Mouse (Mus musculus) MEL (cell line): ENCODE results near the gene Gm28305. TPM values are rescaled to one million over a fixed set of nuclear protein-coding genes. Genes with fewer than 3 reads are reported as not detected.

Experiments used
- DNase-seq: peaks from one replicate; pipeline ENCODE4 v3.0.0; 2011; ENCODE audit warnings: low read depth, low spot score
- H3K27ac ChIP-seq: 2 replicates; pipeline ENCODE4 v1.5.1; 2012; ENCODE audit warnings: low read depth, mild to moderate bottlenecking, control low read depth, low read length, moderate library complexity; ENCODE audit not compliant: control insufficient read depth
- H3K27me3 ChIP-seq, 2 experiments: fragments of 150-350 bp in 1 of 2; sonication (generic) in 1 of 2; 2 replicates each; pipeline ENCODE4 v1.6.1; 2012; ENCODE audit warnings: low read length in 2 of 2, mild to moderate bottlenecking in 2 of 2, improper control_type of control experiment in 1 of 2, moderate library complexity in 1 of 2; ENCODE audit not compliant: insufficient read depth in 2 of 2, control insufficient read depth in 1 of 2
- H3K36me3 ChIP-seq, 2 experiments: 2 replicates each; pipeline ENCODE4 v1.6.1; 2012 to 2014; ENCODE audit warnings: low read length in 2 of 2, improper control_type of control experiment in 1 of 2, inconsistent platforms in 1 of 2, mild to moderate bottlenecking in 1 of 2; ENCODE audit not compliant: insufficient read depth in 2 of 2, control insufficient read depth in 1 of 2
- H3K4me1 ChIP-seq, 2 experiments: fragments of 150-350 bp in 1 of 2; sonication (generic) in 1 of 2; 2 replicates each; pipeline ENCODE4 v1.6.1; 2012; ENCODE audit warnings: low read length in 2 of 2, improper control_type of control experiment in 1 of 2, mild to moderate bottlenecking in 1 of 2; ENCODE audit not compliant: insufficient read depth in 2 of 2, control insufficient read depth in 1 of 2
- H3K4me3 ChIP-seq, 2 experiments: fragments of 150-350 bp in 1 of 2; sonication (generic) in 1 of 2; 2 replicates each; pipeline ENCODE4 v1.5.1; 2012; ENCODE audit warnings: low read depth in 2 of 2, low read length in 2 of 2, mild to moderate bottlenecking in 2 of 2, moderate library complexity in 2 of 2, control low read depth in 1 of 2, improper control_type of control experiment in 1 of 2; ENCODE audit not compliant: control insufficient read depth in 1 of 2, insufficient read depth in 1 of 2
- H3K79me2 ChIP-seq: 2 replicates; pipeline ENCODE4 v1.6.1; 2012; ENCODE audit warnings: mild to moderate bottlenecking, low read length, moderate library complexity; ENCODE audit not compliant: control insufficient read depth, poor library complexity, insufficient read depth
- H3K9ac ChIP-seq: 2 replicates; pipeline ENCODE4 v1.6.1; 2012; ENCODE audit warnings: low read depth, mild to moderate bottlenecking, control low read depth, low read length, moderate library complexity; ENCODE audit not compliant: control insufficient read depth, poor library complexity, severe bottlenecking
- H3K9me3 ChIP-seq: fragments of 150-350 bp; sonication (generic); replicated peaks from 2 replicates; pipeline ENCODE4 v1.6.1; 2012; ENCODE audit warnings: mild to moderate bottlenecking, low read length, improper control_type of control experiment, moderate library complexity; ENCODE audit not compliant: insufficient read depth
- BHLHE40 ChIP-seq: IDR thresholded peaks from 2 replicates; pipeline ENCODE4 v1.6.1; 2012; ENCODE audit warnings: low read depth, mild to moderate bottlenecking, inconsistent platforms, low read length, improper control_type of control experiment, borderline replicate concordance
- CHD2 ChIP-seq: IDR thresholded peaks from 2 replicates; pipeline ENCODE4 v1.6.1; 2011; ENCODE audit warnings: low read length, improper control_type of control experiment
- CTCF ChIP-seq, 3 experiments: IDR thresholded peaks in 2 of 3; conservative IDR thresholded peaks in 1 of 3; 2 replicates each; pipeline ENCODE4 v1.5.1; 2011 to 2012; ENCODE audit warnings: low read length in 3 of 3, low read depth in 2 of 3, mild to moderate bottlenecking in 2 of 3, improper control_type of control experiment in 1 of 3, inconsistent platforms in 1 of 3, mixed read lengths in 1 of 3, moderate library complexity in 1 of 3; ENCODE audit not compliant: control insufficient read depth in 1 of 3, insufficient read depth in 1 of 3, poor library complexity in 1 of 3, severe bottlenecking in 1 of 3
- E2F4 ChIP-seq: IDR thresholded peaks from 2 replicates; pipeline ENCODE4 v1.6.1; 2011; ENCODE audit warnings: low read depth, low read length, improper control_type of control experiment, borderline replicate concordance
- ELF1 ChIP-seq: IDR thresholded peaks from 2 replicates; pipeline ENCODE4 v1.6.1; 2014; ENCODE audit warnings: low read depth, mild to moderate bottlenecking, inconsistent platforms, low read length, improper control_type of control experiment, moderate library complexity
- EP300 ChIP-seq, 2 experiments: IDR thresholded peaks; 2 replicates each; pipeline ENCODE4 v1.6.1; 2011; ENCODE audit warnings: improper control_type of control experiment in 2 of 2, low read length in 2 of 2, low read depth in 1 of 2, mild to moderate bottlenecking in 1 of 2
- GATA1 ChIP-seq: IDR thresholded peaks from 2 replicates; pipeline ENCODE4 v1.6.1; 2011; ENCODE audit warnings: low read depth, low read length, improper control_type of control experiment
- HCFC1 ChIP-seq: IDR thresholded peaks from 2 replicates; pipeline ENCODE4 v1.6.1; 2012; ENCODE audit warnings: low read depth, mild to moderate bottlenecking, inconsistent platforms, low read length, improper control_type of control experiment, moderate library complexity
- JUND ChIP-seq: IDR thresholded peaks from 2 replicates; pipeline ENCODE4 v1.6.1; 2011; ENCODE audit warnings: low read depth, mild to moderate bottlenecking, improper control_type of control experiment, low read length
- MAFK ChIP-seq: IDR thresholded peaks from 2 replicates; pipeline ENCODE4 v1.6.1; 2011; ENCODE audit warnings: low read depth, mild to moderate bottlenecking, low read length, improper control_type of control experiment, borderline replicate concordance
- MAX ChIP-seq: IDR thresholded peaks from 2 replicates; pipeline ENCODE4 v1.6.1; 2011; ENCODE audit warnings: low read length, improper control_type of control experiment
- MAZ ChIP-seq: IDR thresholded peaks from 2 replicates; pipeline ENCODE4 v1.6.1; 2012; ENCODE audit warnings: low read depth, mild to moderate bottlenecking, inconsistent platforms, low read length, improper control_type of control experiment
- MXI1 ChIP-seq: IDR thresholded peaks from 2 replicates; pipeline ENCODE4 v1.6.1; 2011; ENCODE audit warnings: mild to moderate bottlenecking, low read depth, low read length, improper control_type of control experiment
- POLR2A ChIP-seq, 2 experiments: IDR thresholded peaks; 2 replicates each; pipeline ENCODE4 v1.6.1; 2011 to 2012; ENCODE audit warnings: low read length in 2 of 2, mild to moderate bottlenecking in 2 of 2, control low read depth in 1 of 2, improper control_type of control experiment in 1 of 2, low read depth in 1 of 2, moderate library complexity in 1 of 2; ENCODE audit not compliant: control insufficient read depth in 1 of 2, insufficient read depth in 1 of 2, poor library complexity in 1 of 2
- POLR2AphosphoS2 ChIP-seq: IDR thresholded peaks from 2 replicates; pipeline ENCODE4 v1.6.1; 2011; ENCODE audit warnings: low read length, improper control_type of control experiment
- RAD21 ChIP-seq: IDR thresholded peaks from 2 replicates; pipeline ENCODE4 v1.6.1; 2011; ENCODE audit warnings: mild to moderate bottlenecking, low read depth, low read length, improper control_type of control experiment
- SIN3A ChIP-seq: IDR thresholded peaks from 2 replicates; pipeline ENCODE4 v1.6.1; 2012; ENCODE audit warnings: low read length, improper control_type of control experiment, inconsistent platforms
- SMC3 ChIP-seq: IDR thresholded peaks from 2 replicates; pipeline ENCODE4 v1.6.1; 2011; ENCODE audit warnings: low read depth, low read length, improper control_type of control experiment
- TAL1 ChIP-seq: IDR thresholded peaks from 2 replicates; pipeline ENCODE4 v1.6.1; 2012; ENCODE audit warnings: mild to moderate bottlenecking, inconsistent platforms, low read length, moderate library complexity, mixed read lengths
- TBP ChIP-seq: IDR thresholded peaks from 2 replicates; pipeline ENCODE4 v1.8.0; 2011; ENCODE audit warnings: low read depth, low read length, improper control_type of control experiment
- TCF12 ChIP-seq: IDR thresholded peaks from 2 replicates; pipeline ENCODE4 v1.6.1; 2014; ENCODE audit warnings: low read depth, mild to moderate bottlenecking, inconsistent platforms, low read length, improper control_type of control experiment, moderate library complexity
- UBTF ChIP-seq: IDR thresholded peaks from 2 replicates; pipeline ENCODE4 v1.6.1; 2012; ENCODE audit warnings: low read depth, mild to moderate bottlenecking, inconsistent platforms, low read length, improper control_type of control experiment, moderate library complexity, borderline replicate concordance; ENCODE audit not compliant: insufficient read depth
- ZC3H11A ChIP-seq: IDR thresholded peaks from 2 replicates; pipeline ENCODE4 v1.6.1; 2012; ENCODE audit warnings: low read depth, mild to moderate bottlenecking, inconsistent platforms, low read length, improper control_type of control experiment
- ZNF384 ChIP-seq: IDR thresholded peaks from 2 replicates; pipeline ENCODE4 v1.6.1; 2012; ENCODE audit warnings: low read depth, mild to moderate bottlenecking, inconsistent platforms, low read length, improper control_type of control experiment
- polyA plus RNA-seq, 2 experiments: library from polyadenylated mRNA; stranded (reverse) in 1 of 2; unstranded in 1 of 2; fragments of >175 nt in 1 of 2; fragments of >200 nt in 1 of 2; gene quantifications; 2 replicates each; pipeline versions ENCODE4 v1.2.1 to v1.2.4; 2012; ENCODE audit warnings: low replicate concordance in 2 of 2, low read depth in 1 of 2; ENCODE audit not compliant: insufficient read length in 2 of 2, insufficient read depth in 1 of 2, missing spikeins in 1 of 2
- total RNA-seq: library from RNA; depleted of rRNA; stranded (reverse); fragments of 300-350 nt; gene quantifications from 2 replicates; pipeline ENCODE4 v1.2.3, GENCODE M21; 2012

Gene Gm28305
- total and polyA plus RNA-seq, 3 experiments: not detected

DNA sequence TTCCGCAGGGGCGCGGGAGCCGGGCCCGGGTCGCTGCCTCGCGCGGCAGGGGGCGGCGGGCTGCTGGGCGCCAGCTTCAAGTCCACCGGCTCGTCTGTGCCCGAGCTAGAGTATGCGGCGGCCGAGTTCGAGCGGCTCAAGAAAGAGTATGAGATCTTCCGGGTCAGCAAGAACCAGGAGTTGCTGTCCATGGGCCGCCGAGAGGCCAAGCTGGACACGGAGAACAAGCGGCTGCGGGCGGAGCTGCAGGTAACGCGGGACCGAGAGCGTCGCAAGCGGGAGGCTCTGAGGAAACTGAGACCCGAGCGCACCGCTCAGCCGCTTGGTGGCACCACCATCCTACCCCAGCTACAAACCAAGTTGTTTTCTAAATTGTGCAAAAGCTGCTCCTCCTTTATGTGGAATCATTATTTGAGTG, 37.5 kb upstream of the Gm28305 start:
- peak overlapping the region; percentile 62 to 65 for H3K4me3 ChIP-seq
- H3K79me2 ChIP-seq: no peaks in the 10 kb centered on the region
- no peak overlapping the region for H3K27ac ChIP-seq
- H3K27me3 ChIP-seq: no peaks in the 10 kb centered on the region
- H3K9ac ChIP-seq: peak overlapping the region; percentile 59
- TF ChIP-seq MAFK (no peak), HCFC1 (no peak), UBTF (peak; percentile 91; the same call in 1 of the 2 replicates), ZNF384 (no peak), SIN3A (peak; percentile 80; the same call in 1 of the 2 replicates), RAD21 (peak; percentile 75), SMC3 (peak; percentile 54), POLR2A (IDR thresholded peaks at IDR 0.05; ENCODE audit: control insufficient read depth in 1 of 2, insufficient read depth in 1 of 2, low read depth in 1 of 2, low read length in 2 of 2, poor library complexity in 1 of 2) (no peak), ZC3H11A (peak; percentile 37; the same call in 1 of the 2 replicates), MAX (no peak), TBP (peak; percentile 65; the same call in 1 of the 2 replicates), MXI1 (peak; percentile 52; the same call in 1 of the 2 replicates), EP300 (IDR thresholded peaks at IDR 0.05; ENCODE audit: low read depth in 1 of 2, low read length in 2 of 2) (no peak), CTCF (IDR thresholded peaks at IDR 0.05 in 2 of 3, conservative IDR thresholded peaks at IDR 0.05 in 1 of 3; ENCODE audit: control insufficient read depth in 1 of 3, insufficient read depth in 1 of 3, low read depth in 2 of 3, low read length in 3 of 3, poor library complexity in 1 of 3, severe bottlenecking in 1 of 3) (peak; percentile 52 to 79 (median 77))
- H3K36me3 ChIP-seq: peaks cover 0 to 2% of the 10 kb centered on the region in 2 experiments; a peak in 1 of 4 replicates
- H3K9me3 ChIP-seq: no peaks in the 10 kb centered on the region
- H3K4me1 ChIP-seq: peaks cover 0 to 8% of the 10 kb centered on the region in 2 experiments; a peak in 2 of 4 replicates
- peak; percentile 89 for DNase-seq

DNA sequence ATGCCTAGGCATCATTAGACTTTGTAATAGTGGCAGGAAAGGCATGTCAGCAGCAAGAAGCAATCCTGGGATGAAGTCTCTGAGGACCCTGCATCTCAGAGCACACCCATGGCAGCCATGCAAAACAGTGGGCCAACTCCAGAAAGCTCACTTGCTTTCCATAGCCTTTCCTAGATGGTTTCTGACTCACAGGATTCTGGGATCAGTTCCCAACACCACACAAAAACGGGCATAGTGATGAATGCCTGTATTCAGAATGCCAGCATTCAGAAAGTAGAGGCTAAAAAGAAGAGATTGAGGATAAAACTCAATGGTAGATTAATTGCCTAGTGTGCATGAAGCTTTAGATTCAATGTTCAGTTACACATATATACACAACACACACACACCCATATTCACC, 25.9 kb upstream of the Gm28305 start:
- H3K79me2 ChIP-seq: no peaks in the 10 kb centered on the region
- no peak overlapping the region for H3K27ac ChIP-seq
- H3K9me3 ChIP-seq: no peaks in the 10 kb centered on the region
- no peaks in the 10 kb centered on the region for H3K27me3 ChIP-seq
- H3K36me3 ChIP-seq: no peaks in the 10 kb centered on the region
- H3K4me3 ChIP-seq: no peak overlapping the region
- DNase-seq: no peak
- H3K4me1 ChIP-seq: no peaks in the 10 kb centered on the region
- TF ChIP-seq POLR2A (IDR thresholded peaks at IDR 0.05; ENCODE audit: control insufficient read depth in 1 of 2, insufficient read depth in 1 of 2, low read depth in 1 of 2, low read length in 2 of 2, poor library complexity in 1 of 2) (no peak), CTCF (IDR thresholded peaks at IDR 0.05 in 2 of 3, conservative IDR thresholded peaks at IDR 0.05 in 1 of 3; ENCODE audit: control insufficient read depth in 1 of 3, insufficient read depth in 1 of 3, low read depth in 2 of 3, low read length in 3 of 3, poor library complexity in 1 of 3, severe bottlenecking in 1 of 3) (no peak), SIN3A (no peak), CHD2 (no peak), POLR2AphosphoS2 (no peak), SMC3 (no peak), MAFK (no peak), MAZ (no peak), TAL1 (no peak), TCF12 (no peak), GATA1 (no peak), ZNF384 (no peak), BHLHE40 (no peak), ZC3H11A (no peak), ELF1 (no peak), JUND (no peak), E2F4 (no peak)
- no peak overlapping the region for H3K9ac ChIP-seq
